Mouse (Mus musculus) spleen, adult 12 weeks (tissue): ENCODE measurements around the gene Spesp1.

ENCODE experiments used
- DNase-seq: peaks from one replicate; pipeline ENCODE4 v3.0.0; 2022; ENCODE audit warnings: low spot score

The Spesp1 gene

DNA sequence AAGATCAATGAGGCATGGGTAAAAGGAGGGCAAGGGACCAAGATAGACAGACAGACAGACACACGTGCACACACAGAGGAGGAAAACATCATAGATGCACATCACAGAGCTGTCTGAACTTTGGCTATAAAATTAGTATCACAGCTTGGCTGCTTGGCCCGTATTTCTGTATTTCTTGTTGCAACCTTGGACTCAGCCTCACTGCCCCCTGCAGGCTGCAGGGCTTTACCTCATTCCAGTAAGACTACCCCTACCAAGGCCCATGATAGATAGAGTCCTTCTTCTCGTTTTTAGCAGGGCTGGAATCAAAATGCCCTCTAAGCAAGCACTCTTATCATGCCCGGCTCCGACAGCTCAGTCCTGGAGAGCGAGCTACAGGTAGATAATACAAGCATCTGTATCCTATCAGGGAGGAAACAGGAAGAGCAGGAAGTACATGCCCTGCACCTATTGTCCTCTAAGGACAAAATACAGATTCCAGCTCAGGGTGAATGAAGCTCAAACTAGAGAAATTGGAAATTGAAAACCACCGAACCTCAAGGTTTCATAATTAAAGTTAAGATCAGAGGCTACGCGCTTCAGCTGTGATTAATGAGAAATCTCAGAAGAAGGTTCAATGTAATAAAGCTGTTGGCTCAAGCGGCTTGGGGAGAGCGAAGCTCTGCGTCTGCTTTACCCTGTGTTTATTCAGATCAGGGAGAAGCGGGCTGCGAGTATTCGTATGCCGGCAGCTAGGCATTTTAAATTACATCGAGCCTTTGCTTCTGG, 36.2 kb downstream of the Spesp1 start:
- no peak for DNase-seq

DNA sequence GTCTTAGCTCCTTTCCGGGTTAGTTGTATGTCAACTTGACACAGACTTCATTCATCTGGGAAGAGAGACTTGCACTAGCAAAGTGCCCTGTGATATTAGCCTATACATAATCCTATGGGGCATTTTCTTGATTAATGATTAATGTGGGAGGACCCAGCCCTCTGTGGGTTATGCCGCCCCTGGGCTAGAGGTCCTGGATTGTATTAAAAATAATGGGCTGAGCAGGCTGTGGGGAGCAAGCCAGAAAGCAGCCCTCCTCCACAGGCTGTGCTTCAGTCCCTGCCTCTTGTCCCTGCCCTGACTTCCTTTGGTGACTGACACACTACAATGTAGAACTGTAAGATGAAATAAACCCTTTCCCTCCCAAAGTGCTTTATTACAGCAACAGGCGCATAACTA, 37.4 kb downstream of the Spesp1 start:
- no peak for DNase-seq

DNA sequence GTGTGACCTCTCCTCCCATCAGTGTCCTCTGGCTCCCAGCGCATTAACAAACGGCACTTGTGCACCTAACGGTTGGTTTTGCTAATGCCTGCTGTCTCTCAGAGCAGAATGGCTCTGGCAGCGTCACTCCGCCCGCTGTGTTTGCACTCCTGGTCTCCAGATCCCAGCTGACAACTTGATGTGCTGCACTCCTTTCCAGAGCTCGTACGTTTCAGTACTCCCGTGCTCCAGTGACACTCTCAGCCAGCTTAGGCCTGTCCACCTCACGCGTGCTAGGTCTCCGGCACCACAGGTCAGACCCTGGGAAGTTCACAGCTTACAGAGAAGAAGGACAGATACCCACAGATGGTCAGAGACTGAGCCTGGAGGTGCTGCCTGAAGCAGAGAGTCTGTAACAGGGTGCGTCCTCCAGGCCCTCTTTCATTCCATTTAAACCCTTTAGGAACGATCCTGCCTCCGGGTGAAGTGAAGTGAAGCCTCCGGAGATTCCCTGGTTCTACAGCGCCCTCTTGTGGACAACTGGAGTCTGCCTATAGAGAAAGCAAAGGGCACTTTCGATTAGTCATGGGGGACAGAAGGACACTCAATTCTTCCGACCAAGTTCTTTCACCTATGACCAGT, 37.9 kb downstream of the Spesp1 start:
- DNase-seq: no peak

DNA sequence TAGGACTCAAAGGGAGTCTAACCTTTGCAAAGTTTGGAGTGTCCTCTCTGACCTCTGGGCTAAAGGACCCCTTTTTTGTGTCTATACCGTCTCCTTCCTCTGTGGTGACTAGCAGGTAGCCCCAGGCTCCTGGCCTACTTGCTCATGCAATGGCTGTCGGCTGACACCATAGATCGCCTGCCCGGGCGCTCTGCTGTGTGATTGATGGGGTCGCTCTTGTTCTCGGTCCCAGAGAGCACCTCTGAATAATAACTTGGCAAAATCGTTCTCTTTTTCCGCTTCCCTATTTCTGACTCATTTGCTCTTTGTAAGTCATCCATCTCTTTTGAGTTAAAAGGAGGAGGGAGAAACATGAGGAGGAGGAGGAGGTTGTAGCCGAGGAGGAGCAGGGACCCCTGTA, 42.0 kb downstream of the Spesp1 start:
- DNase-seq: no peak

DNA sequence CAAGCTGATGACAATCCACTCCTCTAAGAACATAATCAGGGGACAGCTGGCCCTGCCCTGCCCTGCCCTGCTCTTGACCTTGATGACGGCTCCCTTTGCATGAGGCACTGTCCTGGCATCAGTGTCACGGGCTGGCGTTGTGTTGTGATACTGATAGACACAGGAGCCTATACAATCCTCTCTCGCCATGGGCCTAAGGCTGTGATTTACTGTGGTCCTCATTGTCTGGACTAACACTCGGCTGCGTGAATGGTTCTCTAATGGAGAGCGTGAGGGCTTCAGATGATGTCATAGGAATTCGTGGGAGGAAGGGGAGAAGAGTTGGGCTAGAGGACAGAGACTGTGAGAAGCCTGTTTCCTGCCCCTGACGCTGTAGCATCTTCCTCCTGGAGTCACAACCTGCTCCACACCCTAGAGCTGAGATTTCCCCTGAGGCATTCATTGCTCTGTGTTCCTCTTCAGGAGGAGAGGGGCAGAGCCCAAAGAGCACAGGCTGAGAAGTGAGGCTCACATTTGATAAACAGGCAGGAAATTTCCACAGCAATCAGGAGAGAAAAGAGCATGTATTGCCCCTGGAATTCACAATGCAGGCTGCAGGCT, 44.5 kb downstream of the Spesp1 start:
- DNase-seq: no peak

DNA sequence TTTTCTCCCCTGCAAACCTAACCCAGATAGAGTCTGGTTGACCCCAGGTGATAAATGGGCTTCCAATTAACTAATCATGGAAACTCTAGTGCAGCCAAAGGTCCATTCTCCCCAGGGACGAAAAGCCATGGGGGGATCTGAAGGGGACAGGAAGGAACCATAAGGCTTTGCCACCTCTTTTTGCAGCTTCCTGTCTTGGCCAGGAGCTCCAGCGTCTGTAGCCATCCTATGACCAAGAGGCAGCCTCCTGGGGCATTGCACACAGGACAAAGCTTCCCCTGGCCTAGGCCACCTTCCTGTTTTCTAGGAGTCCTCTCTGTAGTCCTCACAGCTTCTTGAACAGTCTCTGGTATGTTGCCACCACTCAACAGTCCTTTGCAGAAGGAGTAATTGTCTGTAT, 46.5 kb downstream of the Spesp1 start:
- DNase-seq: no peak

DNA sequence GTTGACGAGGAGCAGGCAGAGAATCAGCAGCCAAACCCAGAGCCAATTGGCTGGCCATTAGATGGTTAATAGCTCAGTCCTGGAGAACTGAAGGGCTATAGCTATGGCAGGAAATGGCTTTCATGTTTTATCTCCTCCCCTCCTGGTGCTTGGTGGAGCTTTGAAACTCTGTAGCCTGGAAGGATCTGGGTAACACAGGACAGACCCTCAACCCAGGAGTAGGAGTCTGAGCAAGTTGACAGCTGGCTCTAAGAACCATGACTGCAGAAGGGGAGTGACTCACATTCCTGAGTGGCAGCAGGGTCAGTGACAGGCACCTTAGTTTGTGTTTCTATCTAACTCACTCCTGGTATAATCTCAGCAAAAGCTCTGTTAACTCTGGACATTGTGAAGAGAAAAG, 49.4 kb downstream of the Spesp1 start:
- DNase-seq: no peak

DNA sequence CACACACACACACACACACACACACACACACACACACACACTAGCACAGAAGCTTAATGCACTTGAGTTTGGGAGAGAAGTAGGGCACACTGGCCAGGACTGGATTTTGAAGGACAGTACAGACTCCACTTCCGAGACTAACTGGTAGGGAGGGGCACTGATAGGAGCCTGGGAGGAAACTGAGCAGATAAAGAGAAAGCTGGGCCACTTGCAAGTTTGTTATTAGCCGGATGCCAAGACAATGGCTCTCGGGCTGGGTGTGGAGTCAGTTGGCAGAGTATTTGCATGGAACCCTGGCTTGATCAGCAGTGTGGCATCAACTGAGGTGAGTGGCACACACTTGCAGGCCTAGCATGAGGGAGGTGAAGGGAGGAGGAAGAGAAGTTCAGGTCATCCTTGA, 51.0 kb downstream of the Spesp1 start:
- no peak for DNase-seq

DNA sequence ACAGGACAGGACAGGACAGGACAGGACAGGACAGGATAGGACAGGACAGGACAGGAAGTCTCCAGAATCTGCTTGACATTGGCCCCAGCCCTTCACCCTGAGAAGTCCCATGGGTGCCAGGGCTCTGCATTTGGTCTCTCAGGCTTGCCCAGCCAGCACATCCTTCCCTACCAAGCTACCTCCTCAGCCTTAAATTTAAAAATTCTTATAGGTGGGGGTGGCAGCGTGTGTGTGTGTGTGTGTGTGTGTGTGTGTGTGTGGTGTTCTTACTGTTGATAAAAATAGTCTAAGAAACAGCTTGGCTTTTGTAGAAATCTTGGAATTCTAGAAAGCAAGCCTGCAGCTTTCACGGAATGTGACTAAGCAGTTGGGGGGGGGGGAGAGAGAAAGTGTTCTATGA, 52.0 kb downstream of the Spesp1 start:
- DNase-seq: no peak

DNA sequence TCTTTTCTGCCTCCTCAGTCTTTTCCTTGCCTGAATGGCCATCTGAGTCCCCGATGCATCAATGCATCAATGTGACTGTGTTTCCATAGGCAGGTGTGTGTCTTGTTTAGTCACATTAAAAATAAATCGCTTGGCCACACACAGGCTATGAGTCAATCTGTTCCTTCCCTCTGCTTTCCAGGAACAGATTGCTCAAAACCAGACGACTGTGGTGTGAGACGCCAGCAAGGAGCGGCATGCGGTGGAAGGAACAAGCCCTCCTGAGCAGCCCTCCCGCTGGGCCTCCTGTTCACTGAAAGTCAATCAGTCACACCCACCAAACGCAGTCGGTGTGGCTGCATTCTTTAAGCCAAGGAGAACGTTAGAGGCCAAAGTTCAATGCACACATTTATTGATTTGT, 59.5 kb downstream of the Spesp1 start:
- DNase-seq: no peak

DNA sequence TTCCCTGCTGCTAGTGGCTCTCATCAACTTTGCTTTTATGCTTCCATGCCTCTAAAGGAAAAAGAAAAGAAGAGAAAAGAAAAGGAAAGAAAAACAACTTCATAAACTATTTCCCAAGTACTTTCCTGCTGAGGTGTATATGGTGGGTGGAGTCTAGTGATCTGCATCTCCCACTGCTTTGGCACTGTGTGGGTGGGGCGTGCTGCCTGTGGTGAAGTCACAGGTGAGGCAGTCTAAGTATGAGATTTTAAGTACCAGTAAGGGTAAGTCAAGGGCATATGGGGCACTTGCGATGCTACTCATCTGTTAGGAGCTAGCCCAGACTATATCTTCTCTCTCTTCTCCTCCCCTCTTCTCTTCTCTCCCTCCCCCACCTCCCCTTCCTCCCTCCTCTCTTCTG, 60.0 kb downstream of the Spesp1 start:
- DNase-seq: no peak
